Mouse (Mus musculus) heart, adult 10 weeks (tissue): ENCODE measurements around the gene Thbs3. TPM values are rescaled to one million over a fixed set of nuclear protein-coding genes. Genes with fewer than 3 reads are reported as not detected.

Source experiments
- polyA plus RNA-seq: library from polyadenylated mRNA; stranded (reverse); fragments of 350-450 nt; fragmentation: Illumina TruSeq; extraction: RNeasy Lipid Tissue Mini Kit (QIAGEN cat#74804); gene quantifications from one replicate; pipeline ENCODE4 v1.2.3, GENCODE M21; 2014; ENCODE audit warnings: low read depth, low replicate concordance

The Thbs3 gene
- 12.0 TPM for polyA plus RNA-seq

GRCm38 (mm10) chr3:89214681-89215411 is at the start of gene Thbs3:
Thbs3 (plus strand) TSS chr3:89215180.

GRCm38 (mm10) chr3:89177242-89178106 is 37.5 kb upstream of the Thbs3 start, which contains the start of gene Scamp3:
Scamp3 (plus strand) TSS chr3:89177473.

GRCm38 (mm10) chr3:89183058-89183958 is 31.7 kb upstream of the Thbs3 start, which contains the start of gene Fam189b:
Fam189b (plus strand) TSS chr3:89183143.

DNA sequence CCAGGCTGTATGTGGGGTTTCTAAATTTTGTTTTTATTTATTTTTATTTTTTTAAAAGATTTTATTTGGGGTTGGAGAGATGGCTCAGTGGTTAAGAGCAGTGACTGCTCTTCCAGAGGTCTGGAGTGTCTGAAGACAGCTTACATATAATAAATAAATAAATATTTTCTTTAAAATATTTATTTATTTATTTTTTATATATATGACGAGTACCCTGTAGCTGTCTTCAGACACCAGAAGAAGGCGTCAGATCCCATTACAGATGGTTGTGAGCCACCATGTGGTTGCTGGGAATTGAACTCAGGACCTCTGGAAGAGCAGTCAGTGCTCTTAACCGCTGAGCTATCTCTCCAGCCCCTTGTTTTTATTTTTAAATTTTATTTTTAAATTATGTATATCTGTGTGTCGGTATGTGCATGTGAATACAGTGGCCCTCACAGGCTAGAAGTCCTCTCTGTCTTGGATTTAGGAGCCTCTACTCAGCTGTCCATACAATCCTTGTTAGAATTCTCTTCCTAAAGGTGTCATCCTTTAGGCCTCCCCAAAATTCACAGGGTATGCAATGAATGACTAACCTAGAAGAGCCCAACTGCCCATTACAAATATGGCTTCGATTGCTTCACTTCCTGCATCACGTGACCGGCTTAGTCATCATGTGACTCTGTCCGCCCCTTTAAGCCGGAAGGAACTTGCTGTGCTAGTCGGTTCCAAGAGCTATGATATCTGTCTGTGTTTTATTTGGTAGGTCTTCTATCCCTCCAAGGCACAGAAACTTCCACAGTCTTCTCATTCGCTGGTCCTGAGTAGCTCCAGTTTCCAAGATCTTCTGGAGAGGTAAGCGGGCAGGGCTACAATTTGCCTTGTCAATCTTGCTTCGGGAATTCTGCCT is 12.5 kb upstream of the Thbs3 start, which contains the start of gene Gba:
Gene Gba (plus strand): TSS at position 676 of the 889 bp plus-strand sequence.

GRCm38 (mm10) chr3:89226900-89227299 is 11.9 kb downstream of the Thbs3 start, which contains the start of gene Mtx1:
Mtx1 (minus strand) TSS chr3:89227088.

DNA sequence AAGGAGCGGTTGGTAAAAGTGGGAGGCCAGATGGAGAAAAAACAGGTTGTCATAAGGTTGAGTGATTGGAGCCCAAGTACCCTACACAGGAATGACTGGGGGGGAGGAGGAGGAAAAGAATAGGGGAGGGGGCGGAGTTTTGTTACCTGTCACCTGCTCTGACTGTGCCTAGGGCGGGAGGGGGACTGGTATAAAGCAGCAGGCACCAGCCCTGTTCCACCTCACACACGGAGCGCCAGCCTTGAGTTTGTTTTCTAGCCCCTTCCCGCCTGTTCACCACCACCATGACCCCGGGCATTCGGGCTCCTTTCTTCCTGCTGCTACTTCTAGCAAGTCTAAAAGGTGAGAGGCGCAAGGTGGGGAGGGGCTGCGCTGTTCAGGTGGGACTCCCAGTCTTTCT is 13.9 kb downstream of the Thbs3 start, which contains the start of gene Muc1:
Gene Muc1 (plus strand): TSS at position 222 of the 400 bp plus-strand sequence.

GRCm38 (mm10) chr3:89245688-89246171 is 30.8 kb downstream of the Thbs3 start, which contains the start of gene Krtcap2:
Krtcap2 (plus strand) TSS chr3:89245966.

GRCm38 (mm10) chr3:89246261-89247100 is 31.5 kb downstream of the Thbs3 start, which contains the start of gene Trim46:
Trim46 (minus strand) TSS chr3:89246309.

DNA sequence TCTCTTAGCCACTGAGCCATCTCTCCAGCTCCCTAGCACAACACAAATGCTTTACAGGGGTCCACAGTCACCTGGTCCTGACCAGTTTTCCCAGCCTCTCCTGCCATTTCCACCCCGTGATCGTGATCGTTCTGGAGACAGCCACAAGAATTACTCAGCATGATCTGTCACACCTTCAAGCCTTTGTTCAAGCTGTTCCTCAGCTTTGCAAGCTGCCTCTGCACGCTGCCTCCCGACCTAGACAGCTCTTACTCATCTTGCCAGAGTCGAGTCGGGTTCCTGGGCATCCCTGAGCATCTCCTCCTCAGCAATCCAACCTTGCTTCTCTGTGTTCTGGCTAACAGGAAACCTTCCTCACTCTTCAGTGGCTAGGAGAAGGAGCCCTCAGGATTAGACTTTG is 44.1 kb downstream of the Thbs3 start, which contains the start of gene Dpm3:
Gene Dpm3 (plus strand): TSS at position 283 of the 400 bp plus-strand sequence.

DNA sequence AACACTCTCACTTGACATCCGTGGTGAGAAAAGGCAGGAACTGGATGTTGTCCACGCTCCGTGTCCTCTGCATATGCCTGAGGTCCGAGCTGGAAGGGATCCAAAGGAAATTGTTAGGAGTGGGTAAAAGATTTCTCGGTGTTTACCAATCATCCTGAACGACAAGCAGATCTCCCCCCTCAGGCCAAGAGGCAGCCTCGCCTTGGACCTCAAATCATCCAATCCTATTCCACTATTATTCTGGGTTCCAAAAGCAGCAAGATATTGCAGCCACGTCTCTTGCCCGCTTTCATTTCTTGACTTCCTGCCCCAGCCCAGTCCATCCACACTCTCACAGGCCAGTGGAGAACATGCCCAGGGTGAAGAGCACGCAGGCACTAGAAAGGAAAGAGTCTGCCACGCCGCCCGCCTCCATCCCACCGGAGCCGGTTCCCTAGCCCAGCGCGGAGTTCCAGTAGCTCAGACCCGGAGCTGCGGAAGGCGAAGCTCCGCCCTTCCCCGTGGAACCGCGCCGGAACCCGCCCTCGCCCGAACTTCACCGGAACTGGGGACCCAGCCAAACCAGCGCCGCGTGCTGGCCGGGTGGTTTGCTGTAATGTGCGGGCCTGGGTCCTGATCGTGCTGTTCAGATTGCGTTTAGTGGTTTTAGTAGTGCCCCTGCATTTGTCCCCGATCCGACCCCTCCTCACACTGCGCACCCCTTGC is 55.2 kb downstream of the Thbs3 start, which contains the start of gene Slc50a1:
Gene Slc50a1 (minus strand): TSS at position 520 of the 705 bp plus-strand sequence.

Other genes with a start within 250 kb of the Thbs3 start
- 32.7 TPM for gene Rusc1, start 121.9 kb upstream of the Thbs3 start, polyA plus RNA-seq
- not detected for gene Gm43738, start 114.1 kb upstream of the Thbs3 start, polyA plus RNA-seq
- 25.7 TPM for gene Fdps, start 113.2 kb upstream of the Thbs3 start, polyA plus RNA-seq
- gene Pklr, start 79.0 kb upstream of the Thbs3 start, polyA plus RNA-seq = not detected
- 0.73 TPM for gene Hcn3, start 55.0 kb upstream of the Thbs3 start, polyA plus RNA-seq
- gene Clk2, start 50.4 kb upstream of the Thbs3 start, polyA plus RNA-seq = 30.6 TPM
- 52.7 TPM for gene Scamp3, start 37.7 kb upstream of the Thbs3 start, polyA plus RNA-seq
- 5.2 TPM for gene Fam189b, start 32.0 kb upstream of the Thbs3 start, polyA plus RNA-seq
- 17.9 TPM for gene Gba, start 12.3 kb upstream of the Thbs3 start, polyA plus RNA-seq
- 78.4 TPM for gene Mtx1, start 11.9 kb downstream of the Thbs3 start, polyA plus RNA-seq
- 0.18 TPM for gene Muc1, start 13.9 kb downstream of the Thbs3 start, polyA plus RNA-seq
- 57.1 TPM for gene Krtcap2, start 30.8 kb downstream of the Thbs3 start, polyA plus RNA-seq
- 1.0 TPM for gene Trim46, start 31.1 kb downstream of the Thbs3 start, polyA plus RNA-seq
- 48.2 TPM for gene Dpm3, start 44.2 kb downstream of the Thbs3 start, polyA plus RNA-seq
- gene Slc50a1, start 55.4 kb downstream of the Thbs3 start, polyA plus RNA-seq = 42.9 TPM
- 33.4 TPM for gene Efna1, start 66.0 kb downstream of the Thbs3 start, polyA plus RNA-seq
- gene Efna3, start 107.8 kb downstream of the Thbs3 start, polyA plus RNA-seq = not detected
- gene Efna4, start 122.8 kb downstream of the Thbs3 start, polyA plus RNA-seq = 0.37 TPM
- 92.6 TPM for gene Adam15, start 134.8 kb downstream of the Thbs3 start, polyA plus RNA-seq
- not detected for gene Dcst2, start 146.8 kb downstream of the Thbs3 start, polyA plus RNA-seq
- not detected for gene Dcst1, start 150.1 kb downstream of the Thbs3 start, polyA plus RNA-seq
- 25.7 TPM for gene Zbtb7b, start 179.6 kb downstream of the Thbs3 start, polyA plus RNA-seq
- gene Lenep, start 187.6 kb downstream of the Thbs3 start, polyA plus RNA-seq = not detected
- 50.8 TPM for gene Flad1, start 196.7 kb downstream of the Thbs3 start, polyA plus RNA-seq
- gene Cks1b, start 203.2 kb downstream of the Thbs3 start, polyA plus RNA-seq = 3.8 TPM
- gene Shc1, start 203.3 kb downstream of the Thbs3 start, polyA plus RNA-seq = 27.3 TPM
- gene Pygo2, start 215.0 kb downstream of the Thbs3 start, polyA plus RNA-seq = 19.0 TPM
- 78.1 TPM for gene Pbxip1, start 221.5 kb downstream of the Thbs3 start, polyA plus RNA-seq
- gene Pmvk, start 239.4 kb downstream of the Thbs3 start, polyA plus RNA-seq = 19.8 TPM